Mouse (Mus musculus) left cerebral cortex, adult 11 months (tissue): Measurements from ENCODE around the gene Ndufs8.

Experiments used
- DNase-seq: peaks from one replicate; pipeline ENCODE4 v3.0.0; 2022; ENCODE audit warnings: low spot score

The Ndufs8 gene

GRCm38 (mm10) chr19:3904363-3904675 lies 8.3 kb downstream of the Ndufs8 start:
- no peak for DNase-seq

- no peak for DNase-seq
Measured at GRCm38 (mm10) chr19:3903648-3904362, 8.8 kb downstream of the Ndufs8 start.

GRCm38 (mm10) chr19:3902966-3903365 lies 9.6 kb downstream of the Ndufs8 start:
- DNase-seq: no peak

- DNase-seq: no peak
Measured at GRCm38 (mm10) chr19:3899618-3900017, 13.0 kb downstream of the Ndufs8 start.

GRCm38 (mm10) chr19:3898952-3899351 lies 13.6 kb downstream of the Ndufs8 start:
- no peak for DNase-seq

GRCm38 (mm10) chr19:3897557-3897956 lies 15.0 kb downstream of the Ndufs8 start:
- no peak for DNase-seq

- no peak for DNase-seq
Measured at GRCm38 (mm10) chr19:3896208-3896607, 16.4 kb downstream of the Ndufs8 start.

GRCm38 (mm10) chr19:3895171-3895631 lies 17.4 kb downstream of the Ndufs8 start:
- DNase-seq: no peak

- DNase-seq: no peak
Measured at GRCm38 (mm10) chr19:3894294-3894693, 18.3 kb downstream of the Ndufs8 start.

- DNase-seq: no peak
Measured at GRCm38 (mm10) chr19:3893545-3894116, 18.9 kb downstream of the Ndufs8 start.

- no peak for DNase-seq
Measured at GRCm38 (mm10) chr19:3890181-3890580, 22.4 kb downstream of the Ndufs8 start.

- DNase-seq: no peak
Measured at GRCm38 (mm10) chr19:3889096-3889495, 23.5 kb downstream of the Ndufs8 start.

- no peak for DNase-seq
Measured at GRCm38 (mm10) chr19:3884325-3884990, 28.1 kb downstream of the Ndufs8 start.

GRCm38 (mm10) chr19:3882214-3882613 lies 30.4 kb downstream of the Ndufs8 start:
- no peak for DNase-seq

GRCm38 (mm10) chr19:3880054-3880848 lies 32.3 kb downstream of the Ndufs8 start:
- no peak for DNase-seq

- DNase-seq: no peak
Measured at GRCm38 (mm10) chr19:3875045-3875444, 37.5 kb downstream of the Ndufs8 start.

GRCm38 (mm10) chr19:3872373-3872772 lies 40.2 kb downstream of the Ndufs8 start:
- DNase-seq: no peak

GRCm38 (mm10) chr19:3871468-3871867 lies 41.1 kb downstream of the Ndufs8 start:
- DNase-seq: no peak

GRCm38 (mm10) chr19:3868290-3868689 lies 44.3 kb downstream of the Ndufs8 start:
- DNase-seq: no peak

- no peak for DNase-seq
Measured at GRCm38 (mm10) chr19:3864960-3865359, 47.6 kb downstream of the Ndufs8 start.

- DNase-seq: no peak
Measured at GRCm38 (mm10) chr19:3862713-3863112, 49.9 kb downstream of the Ndufs8 start.
